Mouse (Mus musculus) MEL (cell line): ENCODE results near the gene Ank2. TPM values are rescaled to one million over a fixed set of nuclear protein-coding genes. Genes with fewer than 3 reads are reported as not detected.

Experiments used
- DNase-seq: peaks from one replicate; pipeline ENCODE4 v3.0.0; 2011; ENCODE audit warnings: low read depth, low spot score
- H3K27ac ChIP-seq: 2 replicates; pipeline ENCODE4 v1.5.1; 2012; ENCODE audit warnings: low read depth, mild to moderate bottlenecking, control low read depth, low read length, moderate library complexity; ENCODE audit not compliant: control insufficient read depth
- H3K27me3 ChIP-seq, 2 experiments: fragments of 150-350 bp in 1 of 2; sonication (generic) in 1 of 2; 2 replicates each; pipeline ENCODE4 v1.6.1; 2012; ENCODE audit warnings: low read length in 2 of 2, mild to moderate bottlenecking in 2 of 2, improper control_type of control experiment in 1 of 2, moderate library complexity in 1 of 2; ENCODE audit not compliant: insufficient read depth in 2 of 2, control insufficient read depth in 1 of 2
- H3K36me3 ChIP-seq, 2 experiments: 2 replicates each; pipeline ENCODE4 v1.6.1; 2012 to 2014; ENCODE audit warnings: low read length in 2 of 2, improper control_type of control experiment in 1 of 2, inconsistent platforms in 1 of 2, mild to moderate bottlenecking in 1 of 2; ENCODE audit not compliant: insufficient read depth in 2 of 2, control insufficient read depth in 1 of 2
- H3K4me1 ChIP-seq, 2 experiments: fragments of 150-350 bp in 1 of 2; sonication (generic) in 1 of 2; 2 replicates each; pipeline ENCODE4 v1.6.1; 2012; ENCODE audit warnings: low read length in 2 of 2, improper control_type of control experiment in 1 of 2, mild to moderate bottlenecking in 1 of 2; ENCODE audit not compliant: insufficient read depth in 2 of 2, control insufficient read depth in 1 of 2
- H3K4me3 ChIP-seq, 2 experiments: fragments of 150-350 bp in 1 of 2; sonication (generic) in 1 of 2; 2 replicates each; pipeline ENCODE4 v1.5.1; 2012; ENCODE audit warnings: low read depth in 2 of 2, low read length in 2 of 2, mild to moderate bottlenecking in 2 of 2, moderate library complexity in 2 of 2, control low read depth in 1 of 2, improper control_type of control experiment in 1 of 2; ENCODE audit not compliant: control insufficient read depth in 1 of 2, insufficient read depth in 1 of 2
- H3K79me2 ChIP-seq: 2 replicates; pipeline ENCODE4 v1.6.1; 2012; ENCODE audit warnings: mild to moderate bottlenecking, low read length, moderate library complexity; ENCODE audit not compliant: control insufficient read depth, poor library complexity, insufficient read depth
- H3K9ac ChIP-seq: 2 replicates; pipeline ENCODE4 v1.6.1; 2012; ENCODE audit warnings: low read depth, mild to moderate bottlenecking, control low read depth, low read length, moderate library complexity; ENCODE audit not compliant: control insufficient read depth, poor library complexity, severe bottlenecking
- H3K9me3 ChIP-seq: fragments of 150-350 bp; sonication (generic); replicated peaks from 2 replicates; pipeline ENCODE4 v1.6.1; 2012; ENCODE audit warnings: mild to moderate bottlenecking, low read length, improper control_type of control experiment, moderate library complexity; ENCODE audit not compliant: insufficient read depth
- ETS1 ChIP-seq: IDR thresholded peaks from 2 replicates; pipeline ENCODE4 v1.6.1; 2012; ENCODE audit warnings: low read depth, mild to moderate bottlenecking, inconsistent platforms, low read length, improper control_type of control experiment, moderate library complexity
- GABPA ChIP-seq: IDR thresholded peaks from 2 replicates; pipeline ENCODE4 v1.6.1; 2012; ENCODE audit warnings: low read depth, mild to moderate bottlenecking, inconsistent platforms, low read length, improper control_type of control experiment, moderate library complexity
- GATA1 ChIP-seq: IDR thresholded peaks from 2 replicates; pipeline ENCODE4 v1.6.1; 2011; ENCODE audit warnings: low read depth, low read length, improper control_type of control experiment
- JUND ChIP-seq: IDR thresholded peaks from 2 replicates; pipeline ENCODE4 v1.6.1; 2011; ENCODE audit warnings: low read depth, mild to moderate bottlenecking, improper control_type of control experiment, low read length
- MAZ ChIP-seq: IDR thresholded peaks from 2 replicates; pipeline ENCODE4 v1.6.1; 2012; ENCODE audit warnings: low read depth, mild to moderate bottlenecking, inconsistent platforms, low read length, improper control_type of control experiment
- MXI1 ChIP-seq: IDR thresholded peaks from 2 replicates; pipeline ENCODE4 v1.6.1; 2011; ENCODE audit warnings: mild to moderate bottlenecking, low read depth, low read length, improper control_type of control experiment
- MYB ChIP-seq: IDR thresholded peaks from 2 replicates; pipeline ENCODE4 v1.6.1; 2011; ENCODE audit warnings: mild to moderate bottlenecking, low read depth, low read length, improper control_type of control experiment
- MYC ChIP-seq: IDR thresholded peaks from 2 replicates; pipeline ENCODE4 v1.6.1; 2011; ENCODE audit warnings: low read depth, mild to moderate bottlenecking, low read length, improper control_type of control experiment, moderate library complexity
- NELFE ChIP-seq: IDR thresholded peaks from 2 replicates; pipeline ENCODE4 v1.6.1; 2011; ENCODE audit warnings: low read depth, low read length, improper control_type of control experiment
- NRF1 ChIP-seq: IDR thresholded peaks from 2 replicates; pipeline ENCODE4 v1.6.1; 2014; ENCODE audit warnings: low read depth, mild to moderate bottlenecking, inconsistent platforms, low read length, improper control_type of control experiment, moderate library complexity; ENCODE audit not compliant: poor library complexity, insufficient read depth, severe bottlenecking
- RAD21 ChIP-seq: IDR thresholded peaks from 2 replicates; pipeline ENCODE4 v1.6.1; 2011; ENCODE audit warnings: mild to moderate bottlenecking, low read depth, low read length, improper control_type of control experiment
- SIN3A ChIP-seq: IDR thresholded peaks from 2 replicates; pipeline ENCODE4 v1.6.1; 2012; ENCODE audit warnings: low read length, improper control_type of control experiment, inconsistent platforms
- SMC3 ChIP-seq: IDR thresholded peaks from 2 replicates; pipeline ENCODE4 v1.6.1; 2011; ENCODE audit warnings: low read depth, low read length, improper control_type of control experiment
- TAL1 ChIP-seq: IDR thresholded peaks from 2 replicates; pipeline ENCODE4 v1.6.1; 2012; ENCODE audit warnings: mild to moderate bottlenecking, inconsistent platforms, low read length, moderate library complexity, mixed read lengths
- UBTF ChIP-seq: IDR thresholded peaks from 2 replicates; pipeline ENCODE4 v1.6.1; 2012; ENCODE audit warnings: low read depth, mild to moderate bottlenecking, inconsistent platforms, low read length, improper control_type of control experiment, moderate library complexity, borderline replicate concordance; ENCODE audit not compliant: insufficient read depth
- polyA plus RNA-seq, 2 experiments: library from polyadenylated mRNA; stranded (reverse) in 1 of 2; unstranded in 1 of 2; fragments of >175 nt in 1 of 2; fragments of >200 nt in 1 of 2; gene quantifications; 2 replicates each; pipeline versions ENCODE4 v1.2.1 to v1.2.4; 2012; ENCODE audit warnings: low replicate concordance in 2 of 2, low read depth in 1 of 2; ENCODE audit not compliant: insufficient read length in 2 of 2, insufficient read depth in 1 of 2, missing spikeins in 1 of 2
- total RNA-seq: library from RNA; depleted of rRNA; stranded (reverse); fragments of 300-350 nt; gene quantifications from 2 replicates; pipeline ENCODE4 v1.2.3, GENCODE M21; 2012

Ank2 gene
- total and polyA plus RNA-seq, 3 experiments: 2.7 to 4.5 TPM; not detected in 1

GRCm38 (mm10) chr3:127205883-127206434, 293.2 kb downstream of the Ank2 start:
- no peaks in the 10 kb centered on the region for H3K27me3 ChIP-seq
- no peaks in the 10 kb centered on the region for H3K79me2 ChIP-seq
- TF ChIP-seq NRF1: no peak
- no peak for TF ChIP-seq ETS1
- TF ChIP-seq SMC3: no peak
- no peak for TF ChIP-seq UBTF
- TF ChIP-seq MXI1: no peak
- TF ChIP-seq TAL1: no peak
- no peak for TF ChIP-seq GABPA
- TF ChIP-seq MYB: no peak
- DNase-seq: no peak
- H3K9ac ChIP-seq: no peak overlapping the region
- no peaks in the 10 kb centered on the region for H3K9me3 ChIP-seq
- H3K27ac ChIP-seq: no peak overlapping the region
- H3K36me3 ChIP-seq: no peaks in the 10 kb centered on the region
- no peak overlapping the region for H3K4me3 ChIP-seq
- H3K4me1 ChIP-seq: no peaks in the 10 kb centered on the region

- Histone ChIP-seq H3K4me1 (no peaks in the 10 kb centered on the region), H3K4me3 (no peak overlapping the region), H3K27ac (no peak overlapping the region), H3K9ac (no peak overlapping the region), H3K9me3 (no peaks in the 10 kb centered on the region), H3K27me3 (no peaks in the 10 kb centered on the region), H3K79me2 (no peaks in the 10 kb centered on the region), H3K36me3 (0 out of 4 replicates have a peak, but pooled peaks cover 0 to 2% of the 10 kb centered on the region in 2 experiments)
- no peak for DNase-seq
- TF ChIP-seq MYC (no peak), RAD21 (no peak), UBTF (no peak), MYB (no peak), JUND (no peak), GATA1 (no peak), NELFE (no peak), NRF1 (no peak), SIN3A (no peak), MAZ (no peak)
Observed at GRCm38 (mm10) chr3:127202484-127203115, 296.6 kb downstream of the Ank2 start.
